Comparison of ENCODE assay signal across 26 mouse cellular contexts in the genomic region with DNA sequence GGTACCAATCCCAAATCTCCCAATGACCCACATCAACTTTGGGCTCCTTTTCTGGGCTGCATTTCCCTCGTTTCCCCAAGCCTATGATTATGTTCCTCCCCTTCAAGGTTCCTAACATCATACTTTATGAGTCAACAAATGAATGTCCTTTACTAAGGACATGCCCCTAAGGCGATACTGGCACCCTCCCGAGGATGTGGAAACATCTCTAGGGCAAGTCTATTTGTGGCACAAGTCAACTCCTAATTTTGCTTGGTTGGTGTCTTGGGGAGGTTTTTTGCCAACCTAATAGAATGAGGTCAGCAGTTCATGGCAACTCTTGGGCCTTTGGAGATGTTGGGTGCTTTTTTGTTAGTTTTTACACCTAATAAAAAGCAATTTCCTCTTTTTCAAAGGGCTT.
DNase-seq lines count a peak whose midpoint lies in the region; ATAC-seq lines count a peak whose summit lies in the region.
"Had no signal": no experiment of that assay in that cellular context is flagged by ENCODE, and none has a peak within 500 bp of the region (broad histone marks: within the 10 kb centered on the region; RNA-seq: fewer than 3 reads in every experiment).

No protein-coding gene starts in this region.

- H3K27ac ChIP-seq in limb, embryonic 11.5 days (replicated peaks; ENCODE audit: low read depth, low read length): no peak overlapping the region
- no peak overlapping the region for H3K27ac ChIP-seq in limb, embryonic 10.5 days
- H3K27ac ChIP-seq in forebrain, embryonic 10.5 days: no peak overlapping the region
- H3K27ac ChIP-seq: embryonic facial prominence, embryonic 10.5 days; embryonic facial prominence, embryonic 13.5 days; forebrain, embryonic 13.5 days; gastrocnemius, adult 2 months; hindbrain, embryonic 12.5 days; hindbrain, embryonic 15.5 days had no signal

- peak; percentile 5 for DNase-seq in limb, embryonic 11.5 days (ENCODE audit: low spot score)
- DNase-seq in limb, embryonic 10.5 days (ENCODE audit: low spot score): no peak
- peak; percentile 66 for DNase-seq in adrenal gland, postnatal 14 days
- DNase-seq in frontal cortex, postnatal 10 days (ENCODE audit: low spot score in 2 of 2): no peak
- DNase-seq in forebrain, embryonic 10.5 days (ENCODE audit: extremely low spot score, low spot score): no peak
- DNase-seq: B cell, adult 2 months; cerebellum, adult 11-12 months; cerebellum, adult 8-10 months; cerebellum, postnatal 10 days; cerebellum, postnatal 36 days; embryo, embryonic 11 days; gastrocnemius, adult 2 months; gastrocnemius, postnatal 14 days had no signal

- no peaks in the 10 kb centered on the region for H3K27me3 ChIP-seq in limb, embryonic 11.5 days (ENCODE audit: control insufficient read depth, insufficient read depth, low read length)
- no peaks in the 10 kb centered on the region for H3K27me3 ChIP-seq in limb, embryonic 10.5 days (ENCODE audit: low read depth, poor library complexity, severe bottlenecking)
- no peaks in the 10 kb centered on the region for H3K27me3 ChIP-seq in forebrain, embryonic 10.5 days (ENCODE audit: poor library complexity, severe bottlenecking)
- H3K27me3 ChIP-seq: CH12.LX; embryonic facial prominence, embryonic 13.5 days; forebrain, embryonic 13.5 days; hindbrain, embryonic 12.5 days; hindbrain, embryonic 15.5 days; Patski had no signal

- H3K36me3 ChIP-seq in limb, embryonic 11.5 days (ENCODE audit: control insufficient read depth, insufficient read depth, low read length): no peaks in the 10 kb centered on the region
- H3K36me3 ChIP-seq in limb, embryonic 10.5 days: no peaks in the 10 kb centered on the region
- no peaks in the 10 kb centered on the region for H3K36me3 ChIP-seq in forebrain, embryonic 10.5 days (replicated peaks)
- H3K36me3 ChIP-seq: embryonic facial prominence, embryonic 10.5 days; embryonic facial prominence, embryonic 13.5 days; G1E; hindbrain, embryonic 12.5 days; hindbrain, embryonic 15.5 days had no signal

- WGBS in limb, embryonic 11.5 days: 88% methylated on average over 3 of the region's 3 CpGs
- WGBS in limb, embryonic 10.5 days: 80% methylated on average over 3 of the region's 3 CpGs
- 90% methylated on average over 3 of the region's 3 CpGs for WGBS in forebrain, embryonic 10.5 days

- no peak overlapping the region for H3K9ac ChIP-seq in limb, embryonic 11.5 days (ENCODE audit: low read length)
- H3K9ac ChIP-seq: embryonic facial prominence, embryonic 13.5 days; forebrain, embryonic 13.5 days; hindbrain, embryonic 12.5 days; hindbrain, embryonic 15.5 days had no signal

- no peaks in the 10 kb centered on the region for H3K4me1 ChIP-seq in limb, embryonic 11.5 days (ENCODE audit: control insufficient read depth, insufficient read depth, low read length)
- no peaks in the 10 kb centered on the region for H3K4me1 ChIP-seq in limb, embryonic 10.5 days
- H3K4me1 ChIP-seq in forebrain, embryonic 10.5 days: no peaks in the 10 kb centered on the region
- H3K4me1 ChIP-seq: embryonic facial prominence, embryonic 10.5 days; embryonic facial prominence, embryonic 13.5 days; forebrain, embryonic 13.5 days; hindbrain, embryonic 12.5 days; hindbrain, embryonic 15.5 days had no signal

- no peaks in the 10 kb centered on the region for H3K9me3 ChIP-seq in limb, embryonic 11.5 days (ENCODE audit: control insufficient read depth, low read length)
- no peaks in the 10 kb centered on the region for H3K9me3 ChIP-seq in limb, embryonic 10.5 days (replicated peaks)
- H3K9me3 ChIP-seq in forebrain, embryonic 10.5 days: no peaks in the 10 kb centered on the region
- H3K9me3 ChIP-seq: embryonic facial prominence, embryonic 10.5 days; embryonic facial prominence, embryonic 13.5 days; forebrain, embryonic 13.5 days; G1E; hindbrain, embryonic 12.5 days; hindbrain, embryonic 15.5 days had no signal

- ATAC-seq in limb, embryonic 11.5 days (ENCODE audit: insufficient number of reproducible peaks, low FRiP score, low TSS enrichment, low read depth): no peak
- ATAC-seq in monocyte, adult 5-6 weeks (replicated peaks; ENCODE audit: insufficient number of reproducible peaks, low FRiP score, low TSS enrichment, poor library complexity, severe bottlenecking): peak; percentile 89
- ATAC-seq: forebrain, embryonic 13.5 days; forebrain, embryonic 16.5 days; intestine, postnatal 0 days; Patski had no signal

- no peak overlapping the region for H3K4me3 ChIP-seq in limb, embryonic 11.5 days (ENCODE audit: low read depth, low read length)
- H3K4me3 ChIP-seq in limb, embryonic 10.5 days: no peak overlapping the region
- no peak overlapping the region for H3K4me3 ChIP-seq in forebrain, embryonic 10.5 days
- H3K4me3 ChIP-seq: embryonic facial prominence, embryonic 10.5 days; embryonic facial prominence, embryonic 13.5 days; erythroblast, embryonic 14.5 days; forebrain, embryonic 13.5 days; gastrocnemius, adult 2 months; hindbrain, embryonic 12.5 days; hindbrain, embryonic 15.5 days had no signal

- no peak overlapping the region for H3K4me2 ChIP-seq in limb, embryonic 11.5 days (ENCODE audit: low read depth, severe bottlenecking)
- H3K4me2 ChIP-seq: embryonic facial prominence, embryonic 13.5 days; forebrain, embryonic 13.5 days; heart, embryonic 11.5 days; hindbrain, embryonic 12.5 days; hindbrain, embryonic 15.5 days had no signal

Comparison
In these comparisons a context has a peak if more than half of its experiments do, and no peak if none do; other contexts are left out.
1. DNase-seq: peak in limb, embryonic 11.5 days (single experiment) and adrenal gland, postnatal 14 days (single experiment); none in limb, embryonic 10.5 days (single experiment), frontal cortex, postnatal 10 days (0 of 2) and forebrain, embryonic 10.5 days (single experiment).